Mouse (Mus musculus): Measurements from ENCODE around the gene Atm.
A peak's percentile ranks its signal among the peaks of the same experiment; 100 is the strongest.

Atm gene

DNA sequence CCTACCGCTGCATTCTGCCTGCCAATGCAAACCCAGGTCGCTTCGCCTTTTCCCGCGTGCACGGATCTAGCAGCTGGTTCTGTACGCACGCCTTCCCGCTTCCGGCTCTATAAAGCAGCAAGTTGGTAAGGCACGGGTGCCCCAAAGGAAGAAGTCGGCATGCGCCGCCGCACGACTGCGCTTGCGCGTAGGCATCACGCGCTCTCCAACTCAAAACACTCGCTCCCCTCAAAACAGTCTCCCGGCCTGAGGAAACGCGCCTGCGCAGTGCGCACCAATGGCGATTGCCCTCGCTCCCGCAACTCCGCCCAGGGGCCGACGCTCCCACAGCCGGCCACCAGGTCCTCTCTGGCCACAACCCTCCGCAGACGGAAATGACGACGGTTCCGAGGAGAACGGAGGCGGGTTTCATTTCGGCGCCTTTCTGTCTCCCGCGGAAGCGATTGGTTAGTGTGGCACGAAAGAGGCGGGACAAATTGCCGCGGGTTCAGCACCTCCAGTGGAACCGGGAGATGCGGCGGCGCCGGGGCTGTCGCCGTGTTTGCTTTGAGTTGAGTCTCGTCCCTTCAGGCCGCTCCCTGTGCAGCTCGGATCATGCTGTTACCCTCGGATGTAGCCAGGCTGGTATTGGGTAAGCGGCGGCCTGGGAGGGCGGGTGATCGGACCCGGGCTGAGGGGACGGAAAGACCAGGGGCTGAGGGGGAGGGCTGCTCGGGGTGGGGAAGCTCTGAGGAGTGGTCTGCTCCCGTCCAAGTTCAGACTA, at the start of gene Atm, which contains the start of gene Npat:
Atm (minus strand) TSS at position 183 of the 763 bp plus-strand sequence.
Npat (plus strand) TSS at position 490 of the 763 bp plus-strand sequence.
- peak; percentile 94 for DNase-seq (ENCODE audit: low spot score)

DNA sequence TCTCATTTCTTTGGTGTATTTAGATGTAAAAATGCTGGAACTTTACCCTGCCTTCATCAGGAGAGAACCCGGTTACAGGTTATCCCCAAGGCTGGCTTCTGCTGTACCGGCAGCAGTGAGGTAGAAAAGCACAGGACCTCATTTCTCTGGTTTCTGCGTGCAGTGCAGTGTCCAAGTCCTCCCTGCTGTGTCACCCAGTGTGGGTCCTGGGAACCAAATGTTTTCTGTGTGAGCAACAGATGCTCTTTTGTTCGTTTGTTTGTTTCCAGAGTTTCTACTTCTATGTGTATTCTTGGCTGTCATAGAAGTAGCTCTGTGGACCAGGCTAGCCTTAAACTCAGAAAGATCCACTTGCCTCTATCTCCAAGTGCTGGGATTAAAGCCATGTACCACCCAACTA, 45.3 kb upstream of the Atm start:
- no peak for DNase-seq (ENCODE audit: low spot score)

DNA sequence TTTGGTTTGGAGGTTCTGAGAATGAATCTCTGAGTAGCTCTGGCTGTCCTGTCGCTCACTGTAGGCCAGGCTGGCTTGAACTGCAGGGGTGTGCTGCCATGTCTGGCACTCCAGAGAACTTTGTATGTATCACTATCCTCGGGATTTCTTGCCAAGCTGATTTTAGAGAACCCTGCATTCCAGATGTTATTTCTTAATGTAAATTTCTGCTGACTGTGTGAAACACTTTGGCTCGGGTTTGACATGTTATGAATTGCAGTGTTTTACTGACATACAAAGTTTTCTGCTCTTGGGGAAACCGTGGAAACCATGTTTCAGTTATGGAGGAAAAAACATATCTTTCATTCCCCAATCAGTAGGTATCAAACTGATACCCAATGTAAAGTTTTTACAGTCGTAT, 39.2 kb upstream of the Atm start:
- no peak for DNase-seq (ENCODE audit: low spot score)

DNA sequence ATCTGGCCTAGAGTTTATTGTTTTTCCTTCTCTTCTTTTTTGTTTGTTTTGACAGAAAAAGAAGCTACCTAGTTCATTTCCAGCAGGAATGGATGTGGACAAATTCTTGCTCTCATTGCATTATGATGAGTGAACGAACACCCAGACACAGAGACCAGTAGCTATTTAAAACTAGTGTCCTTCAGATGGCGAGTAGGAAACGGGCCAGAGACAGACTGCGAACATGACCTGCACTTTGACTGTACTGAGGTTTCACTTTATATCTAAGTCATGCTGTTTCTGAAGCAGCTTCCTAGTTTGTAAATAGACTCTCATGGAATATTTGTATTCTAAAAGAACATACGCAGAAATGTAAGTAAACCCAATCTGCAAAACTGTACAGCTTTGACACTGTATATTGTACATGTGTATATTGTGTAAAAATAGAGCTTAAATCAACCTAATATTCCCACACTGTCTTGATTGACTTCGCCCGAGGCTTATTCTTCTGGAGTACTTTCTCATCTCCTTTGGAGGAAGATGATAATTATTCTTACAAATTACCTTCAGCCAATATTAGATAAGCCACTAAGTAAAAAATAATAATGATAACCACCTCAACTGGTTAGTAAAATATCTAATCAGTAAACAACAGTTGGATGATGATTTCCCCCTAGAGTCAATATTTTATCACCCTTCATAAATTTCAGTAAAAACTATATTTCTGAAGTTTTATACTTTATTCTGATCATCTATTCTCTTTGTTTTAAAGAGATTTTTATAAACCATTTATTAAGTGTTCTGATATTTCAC, 36.2 kb upstream of the Atm start:
- DNase-seq (ENCODE audit: low spot score) = no peak

DNA sequence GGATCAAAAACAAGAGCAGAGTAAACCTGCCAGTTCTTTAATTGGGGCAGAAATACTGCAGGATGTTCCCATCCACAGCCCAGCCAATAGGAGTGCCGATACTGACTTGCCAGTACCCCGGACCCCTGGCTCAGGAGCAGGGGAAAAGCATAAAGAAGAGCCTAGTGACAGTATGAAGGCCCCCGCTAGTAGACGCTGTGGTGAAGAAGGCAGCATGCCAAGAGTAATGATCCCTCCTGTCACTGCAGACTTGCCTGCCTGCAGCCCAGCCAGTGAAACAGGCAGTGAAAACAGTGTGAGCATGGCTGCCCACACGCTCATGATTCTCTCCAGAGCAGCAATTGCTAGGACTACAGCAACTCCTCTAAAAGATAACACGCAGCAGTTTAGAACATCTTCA, 34.1 kb upstream of the Atm start:
- no peak for DNase-seq (ENCODE audit: low spot score)

DNA sequence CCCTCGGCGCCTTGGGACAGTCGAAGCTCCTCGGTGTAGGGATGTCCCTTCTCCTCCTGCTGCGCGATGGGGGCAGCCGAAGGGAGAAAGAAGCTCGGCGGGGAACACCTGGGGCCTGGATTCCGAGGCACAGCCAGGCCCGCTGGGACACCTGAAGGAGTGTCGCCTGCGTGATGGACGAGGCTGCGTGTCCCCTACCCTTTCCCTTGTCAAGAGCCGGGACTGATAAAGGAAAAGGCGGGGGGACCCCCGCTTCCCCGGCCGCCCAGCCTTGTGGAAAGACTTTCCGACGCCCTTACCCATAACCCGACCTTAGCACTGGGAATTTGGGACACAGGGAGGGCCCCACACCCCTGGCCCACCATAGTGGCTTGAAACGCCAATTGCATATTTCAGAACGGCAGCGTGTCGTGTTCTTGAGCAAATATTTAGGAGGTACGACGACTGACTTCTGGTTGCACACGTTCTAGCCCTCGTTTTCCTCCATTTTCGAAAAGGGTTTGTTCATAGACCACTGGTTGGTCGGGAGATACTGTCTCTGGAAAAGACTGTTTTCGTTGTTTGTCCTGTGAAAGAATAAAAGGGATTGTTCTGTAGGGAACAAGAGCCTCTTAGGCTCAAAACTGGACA, 911 bp upstream of the Atm start:
- DNase-seq (ENCODE audit: low spot score) = no peak

DNA sequence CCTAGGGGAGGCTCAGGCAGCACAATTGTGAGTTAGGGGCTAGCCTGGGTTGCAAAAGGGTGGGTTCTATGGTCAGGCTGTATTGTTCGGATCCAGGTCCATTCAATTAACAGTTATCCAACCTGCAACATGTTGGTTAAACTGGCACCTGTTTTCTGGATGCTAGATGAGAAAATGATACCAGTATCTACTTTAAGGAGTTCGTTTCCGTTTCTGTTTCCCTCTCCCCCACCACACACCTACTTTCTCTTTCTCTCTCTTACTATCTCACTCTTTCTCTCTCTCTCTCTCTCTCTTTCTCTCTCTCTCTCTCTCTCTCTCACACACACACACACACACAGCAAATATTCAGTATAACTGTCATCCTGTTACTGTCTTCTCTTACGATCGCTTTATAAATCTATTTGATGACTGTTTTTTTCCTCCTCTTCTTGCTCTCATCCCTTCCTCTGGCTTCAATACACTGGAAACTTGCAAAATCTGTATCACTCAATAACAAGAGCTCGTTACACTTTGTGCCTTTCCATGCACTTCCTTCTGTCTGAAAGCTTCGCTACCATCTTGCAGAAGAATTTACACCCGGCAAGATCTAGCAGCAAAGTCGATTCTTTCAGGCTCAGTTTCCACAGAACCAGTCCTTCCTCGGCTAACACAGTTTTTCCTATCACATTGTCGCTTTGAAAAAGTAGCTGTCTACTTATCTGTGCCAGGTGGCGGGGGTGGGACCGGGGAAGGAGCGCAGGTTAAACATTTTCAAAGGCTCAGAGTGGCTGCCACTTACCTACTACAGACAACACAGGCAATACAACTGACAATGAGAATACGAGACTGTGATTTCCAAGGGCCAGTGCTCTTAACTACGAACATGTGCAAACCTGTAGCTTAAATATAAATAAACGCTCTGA, 872 bp downstream of the Atm start:
- no peak for DNase-seq (ENCODE audit: low spot score)

DNA sequence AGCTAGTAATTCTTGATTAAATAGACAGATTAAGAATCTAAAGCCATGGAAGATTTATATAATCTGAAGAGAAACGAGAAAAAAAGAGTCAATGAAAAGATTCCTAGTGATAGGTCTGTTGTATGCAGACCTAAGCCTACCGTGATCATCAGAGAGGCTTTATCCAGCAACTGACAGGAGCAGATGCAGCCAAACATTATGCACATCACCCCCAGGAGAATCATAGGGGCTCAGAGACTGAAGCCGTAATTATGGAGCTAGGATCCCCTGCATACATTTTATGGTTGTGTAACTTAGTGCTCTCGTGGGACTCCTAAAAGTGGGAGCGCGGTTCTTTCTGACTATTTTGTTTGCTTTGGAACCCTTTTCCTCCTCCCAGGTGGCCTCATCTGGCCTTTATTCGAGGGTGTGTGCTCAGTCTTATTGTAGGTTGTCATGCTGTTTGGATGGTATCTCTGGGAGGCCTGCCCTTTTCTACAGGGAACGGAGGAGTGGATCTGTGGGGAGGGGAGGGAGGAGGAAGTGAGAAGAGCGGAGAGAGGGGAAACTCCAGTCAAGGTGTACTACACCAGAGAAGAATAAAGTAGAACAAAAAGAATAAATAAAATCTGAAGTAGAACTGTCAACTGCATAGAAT, 19.0 kb downstream of the Atm start:
- DNase-seq (ENCODE audit: low spot score) = no peak

DNA sequence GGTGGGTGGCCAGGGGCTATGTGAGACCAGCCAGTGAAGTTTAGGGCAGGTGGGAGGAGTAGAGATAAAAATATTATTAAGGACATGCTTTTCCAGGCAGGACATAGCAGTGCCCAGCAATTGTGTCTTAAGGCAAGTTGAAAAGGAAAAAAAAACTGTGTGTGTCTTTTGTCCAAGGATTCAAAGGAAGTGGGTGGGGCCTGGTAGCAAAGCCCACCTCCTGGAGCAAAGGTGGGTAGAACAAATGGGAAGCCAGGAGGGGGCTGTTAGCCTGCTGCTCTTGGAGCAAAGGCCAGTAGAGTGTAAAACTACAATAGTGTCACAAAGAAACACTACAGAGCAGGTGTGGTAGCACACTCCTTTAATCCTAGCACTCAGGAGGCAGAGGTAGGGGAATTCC, 22.4 kb downstream of the Atm start:
- no peak for DNase-seq (ENCODE audit: low spot score)

DNA sequence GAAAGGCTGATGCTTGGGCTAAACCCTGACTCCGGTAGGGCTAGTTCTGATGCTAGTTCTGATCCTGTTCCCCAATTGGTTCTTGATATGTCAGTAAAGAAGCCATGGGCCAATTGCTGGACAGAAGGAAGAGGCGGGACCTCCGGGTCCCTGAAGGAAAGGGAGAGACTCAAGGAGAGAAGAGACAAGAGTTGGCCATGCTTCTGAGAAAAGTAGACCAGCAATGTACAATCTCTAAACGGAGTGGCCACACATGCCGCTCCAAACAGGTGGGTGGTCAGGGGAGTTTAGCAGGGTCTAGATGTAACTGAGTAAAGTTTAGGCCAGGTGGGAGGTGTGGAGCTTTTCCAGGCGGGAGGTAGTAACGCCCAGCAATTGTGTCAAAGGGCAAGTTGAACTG, 28.5 kb downstream of the Atm start:
- no peak for DNase-seq (ENCODE audit: low spot score)

DNA sequence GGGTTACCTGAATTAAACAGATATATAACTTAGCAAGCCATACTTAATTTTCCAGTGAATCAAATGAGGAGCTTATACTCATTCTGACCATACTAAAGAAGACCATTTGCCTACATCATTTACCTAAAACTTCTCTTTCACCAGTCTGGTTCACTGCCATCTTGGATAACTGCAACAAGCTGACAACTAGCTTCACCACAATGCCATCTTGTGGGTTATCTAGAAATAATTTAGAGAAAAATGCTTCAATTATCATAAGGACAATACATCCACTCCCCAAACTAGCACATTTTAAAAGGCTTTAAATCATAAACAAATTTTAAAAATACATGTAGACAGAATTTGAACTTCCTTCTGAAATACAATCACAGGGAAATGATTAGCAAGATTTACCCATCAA, 50.7 kb downstream of the Atm start:
- no peak for DNase-seq (ENCODE audit: low spot score)

DNA sequence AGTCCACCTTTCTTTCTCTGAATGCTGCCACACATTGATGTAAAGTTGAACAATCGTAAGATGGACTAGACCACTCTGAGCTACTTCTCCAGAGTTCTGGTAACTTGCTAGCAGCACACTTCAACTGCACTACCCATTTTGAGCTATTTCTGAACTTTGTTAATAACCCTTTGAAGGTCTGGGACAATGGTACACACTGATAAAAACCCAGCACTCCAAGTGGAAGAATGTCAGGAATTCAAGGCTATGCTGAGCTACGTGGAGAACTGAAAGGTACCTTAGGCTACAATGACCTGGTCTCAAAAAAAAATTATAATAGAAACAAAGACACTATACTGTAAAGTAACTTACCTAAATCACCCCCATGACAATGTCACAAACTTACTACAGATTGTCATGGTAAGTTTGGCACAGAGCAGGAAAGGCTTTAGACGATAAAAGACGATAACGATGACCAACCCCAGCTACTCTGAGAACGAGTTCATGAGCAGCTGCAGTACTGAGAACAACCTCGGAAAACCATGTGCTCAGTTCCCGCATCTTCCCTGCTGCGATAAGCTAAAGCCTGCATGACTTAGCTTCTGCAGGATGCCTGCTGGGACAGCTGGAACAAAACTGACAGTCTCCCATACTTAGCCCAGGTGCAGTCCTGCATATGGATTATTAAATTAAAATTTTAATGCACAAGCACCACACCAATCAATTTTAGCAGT, 63.6 kb downstream of the Atm start:
- no peak for DNase-seq (ENCODE audit: low spot score)

DNA sequence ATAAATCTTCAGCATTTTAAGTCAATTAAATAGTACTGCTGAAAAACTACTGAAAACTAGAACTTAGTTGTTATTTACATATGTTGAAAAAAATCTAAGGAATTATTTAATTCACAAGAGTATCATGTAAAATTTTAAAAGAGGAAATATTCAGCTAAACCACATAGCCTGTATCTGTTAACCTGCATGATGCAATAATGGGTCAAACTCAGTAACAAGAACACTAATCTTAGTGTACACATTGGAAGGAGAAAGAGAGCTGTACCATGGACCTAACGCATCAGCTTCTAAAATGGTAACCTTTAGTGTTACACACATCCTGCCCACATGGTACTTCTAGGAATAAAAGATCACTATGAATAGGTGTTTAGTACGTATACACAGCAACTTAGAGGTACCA, 84.5 kb downstream of the Atm start:
- DNase-seq (ENCODE audit: low spot score) = no peak

DNA sequence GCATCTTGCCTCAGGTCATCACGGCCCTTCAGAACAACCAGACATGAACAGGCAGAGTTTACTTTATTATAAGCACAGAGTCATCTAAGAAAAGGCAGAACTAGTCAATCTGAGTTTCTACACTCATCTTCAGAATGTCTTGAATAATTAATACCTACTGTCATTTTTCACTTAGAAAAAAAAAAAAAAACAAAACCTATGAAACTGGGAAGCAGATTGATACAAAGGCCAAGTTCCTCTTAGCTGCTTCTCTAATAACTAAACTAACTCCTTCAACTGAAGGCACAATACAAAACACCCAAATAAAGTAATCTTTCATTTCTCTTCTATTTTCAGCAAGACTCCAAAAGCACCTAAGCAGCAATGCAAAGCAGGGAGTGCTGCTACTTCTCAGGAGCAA, 85.9 kb downstream of the Atm start:
- no peak for DNase-seq (ENCODE audit: low spot score)

DNA sequence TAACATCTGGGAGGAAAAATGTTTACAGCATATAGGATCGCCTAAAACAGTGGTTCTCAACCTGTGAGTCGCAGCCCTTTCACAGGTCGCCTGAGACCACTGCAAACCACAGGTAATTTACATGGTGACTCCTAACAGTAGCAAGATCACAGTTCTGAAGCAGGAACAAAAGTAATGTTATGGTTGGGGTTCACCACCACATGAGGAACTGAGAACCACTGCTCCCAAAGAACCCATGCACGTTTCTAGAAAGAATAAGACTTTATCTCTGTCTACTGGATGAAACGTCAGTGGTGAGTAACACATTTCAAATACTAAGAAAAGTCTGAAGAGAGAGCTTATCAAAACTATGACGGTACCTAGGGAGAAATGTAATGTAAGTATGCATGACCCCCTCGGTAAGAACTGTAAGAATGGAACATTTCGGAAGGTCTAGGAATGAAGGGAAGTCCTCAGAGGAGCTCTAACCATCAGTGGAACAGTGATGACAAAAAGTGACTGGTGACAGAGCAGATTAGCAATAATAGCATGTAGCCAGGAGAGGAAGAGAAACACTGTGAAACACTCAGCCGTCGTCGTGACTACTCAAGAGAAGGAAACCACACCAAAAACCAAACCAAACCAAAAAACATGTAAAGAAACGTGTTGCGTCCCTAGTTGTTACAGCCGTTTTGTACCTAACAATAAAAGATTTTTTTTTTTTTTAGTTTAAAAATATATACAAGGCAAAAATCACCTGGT, 100.5 kb downstream of the Atm start:
- DNase-seq (ENCODE audit: low spot score) = no peak

DNA sequence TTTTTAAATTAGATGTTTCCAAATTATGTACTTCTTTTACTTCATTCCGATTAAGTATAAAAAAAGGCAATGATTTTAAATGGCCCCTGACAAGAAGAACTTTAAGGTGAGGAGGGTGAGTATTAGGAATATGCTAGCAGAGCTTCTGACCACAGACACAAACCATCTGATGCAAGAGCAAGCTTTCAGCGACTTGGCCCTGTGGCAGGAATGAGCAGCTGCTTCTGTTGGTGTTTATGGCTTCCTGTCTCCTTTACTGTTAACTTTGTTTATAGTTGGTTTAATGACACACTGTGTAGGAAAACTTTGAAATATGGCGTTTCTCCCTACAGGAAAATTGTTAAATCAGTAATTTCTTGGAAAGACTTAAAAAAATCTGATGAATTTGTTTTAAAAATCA, 108.9 kb downstream of the Atm start:
- DNase-seq (ENCODE audit: low spot score) = no peak

DNA sequence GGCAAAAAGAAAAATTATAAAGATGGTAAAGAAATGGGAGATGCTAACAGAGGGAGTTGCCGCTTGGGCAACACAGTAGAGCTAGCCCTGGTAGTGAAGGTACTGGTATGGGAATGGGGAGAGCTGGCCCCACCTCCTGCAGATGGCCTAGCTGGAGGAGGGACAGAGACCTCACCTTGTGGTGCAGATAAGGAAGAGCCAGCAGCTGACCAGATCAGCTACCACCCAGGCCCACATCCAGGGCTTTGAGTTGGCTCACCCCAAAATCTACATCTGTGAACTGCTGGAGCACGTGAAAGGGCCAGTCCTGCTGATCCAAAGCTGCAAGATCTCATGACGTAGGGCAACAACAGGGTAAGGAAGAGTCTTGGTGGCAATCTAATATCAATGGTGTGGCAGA, 109.8 kb downstream of the Atm start:
- no peak for DNase-seq (ENCODE audit: low spot score)

DNA sequence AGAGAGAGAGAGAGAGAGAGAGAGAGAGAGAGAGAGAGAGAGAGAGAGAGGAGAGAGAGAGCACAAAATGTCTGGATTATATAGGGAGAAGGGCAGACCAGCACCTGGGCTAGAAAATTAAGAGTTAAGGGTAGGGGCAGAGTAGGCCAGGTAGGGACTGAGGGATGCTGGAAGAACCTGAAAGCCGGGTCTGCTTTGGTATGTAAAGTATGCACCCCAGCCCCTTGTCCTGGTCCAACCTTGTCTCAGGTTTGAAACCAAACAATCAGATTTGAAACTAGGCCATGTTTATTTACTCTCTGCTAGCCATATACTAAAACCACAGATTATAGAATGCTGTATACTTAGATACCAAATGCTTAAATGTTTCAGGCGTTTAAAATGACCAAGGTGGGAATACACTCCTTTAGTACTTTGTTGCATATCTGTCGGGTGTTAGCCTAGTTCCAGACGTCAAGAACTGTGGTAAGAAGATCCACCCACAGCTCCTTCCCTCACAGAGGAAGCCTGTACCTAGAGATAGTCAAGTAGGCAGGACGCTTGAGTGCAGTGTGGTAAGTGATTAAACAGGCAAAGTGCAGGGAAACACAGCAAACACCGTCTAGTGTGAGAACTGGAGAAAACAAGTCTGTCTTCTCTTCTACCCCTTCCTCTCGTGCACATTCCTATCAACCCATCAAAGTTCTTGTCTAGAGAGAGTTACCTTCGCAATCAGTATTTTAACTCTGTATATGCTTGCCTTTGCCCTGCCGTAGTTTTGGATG, 114.2 kb downstream of the Atm start:
- no peak for DNase-seq (ENCODE audit: low spot score)

DNA sequence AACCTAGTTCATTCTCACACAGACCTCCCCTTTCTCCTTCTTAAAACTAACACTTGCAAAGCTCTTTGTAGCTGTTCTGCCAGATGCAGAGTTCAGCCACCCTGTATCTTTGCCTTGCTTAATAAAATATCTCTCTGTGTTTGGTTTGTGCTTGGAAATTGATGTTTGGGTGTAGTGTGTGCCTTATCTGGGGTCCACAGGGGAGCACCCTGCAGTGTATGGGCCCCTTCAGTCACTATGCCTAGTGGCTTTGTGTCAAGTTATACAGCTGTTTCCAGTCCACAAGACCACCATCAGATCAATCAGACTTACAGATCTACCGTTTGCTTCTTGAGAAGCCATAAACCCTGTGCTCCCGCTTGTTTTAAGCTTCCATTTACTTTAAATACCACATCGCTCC, 127.1 kb downstream of the Atm start:
- DNase-seq (ENCODE audit: low spot score) = no peak

All from ovary, postnatal 10 days (tissue).